Mouse (Mus musculus) lung, postnatal 4 days (tissue): ENCODE data around the gene Polr2h.
"Not testable (repeated sequence)": the region's sequence is repeated elsewhere in the genome, so short reads cannot be mapped to it uniquely, and the experiment has no call there.

Source experiments
- DNase-seq, 2 experiments: peaks; one replicate each; pipeline ENCODE4 v3.0.0; 2021

Gene Polr2h

DNA sequence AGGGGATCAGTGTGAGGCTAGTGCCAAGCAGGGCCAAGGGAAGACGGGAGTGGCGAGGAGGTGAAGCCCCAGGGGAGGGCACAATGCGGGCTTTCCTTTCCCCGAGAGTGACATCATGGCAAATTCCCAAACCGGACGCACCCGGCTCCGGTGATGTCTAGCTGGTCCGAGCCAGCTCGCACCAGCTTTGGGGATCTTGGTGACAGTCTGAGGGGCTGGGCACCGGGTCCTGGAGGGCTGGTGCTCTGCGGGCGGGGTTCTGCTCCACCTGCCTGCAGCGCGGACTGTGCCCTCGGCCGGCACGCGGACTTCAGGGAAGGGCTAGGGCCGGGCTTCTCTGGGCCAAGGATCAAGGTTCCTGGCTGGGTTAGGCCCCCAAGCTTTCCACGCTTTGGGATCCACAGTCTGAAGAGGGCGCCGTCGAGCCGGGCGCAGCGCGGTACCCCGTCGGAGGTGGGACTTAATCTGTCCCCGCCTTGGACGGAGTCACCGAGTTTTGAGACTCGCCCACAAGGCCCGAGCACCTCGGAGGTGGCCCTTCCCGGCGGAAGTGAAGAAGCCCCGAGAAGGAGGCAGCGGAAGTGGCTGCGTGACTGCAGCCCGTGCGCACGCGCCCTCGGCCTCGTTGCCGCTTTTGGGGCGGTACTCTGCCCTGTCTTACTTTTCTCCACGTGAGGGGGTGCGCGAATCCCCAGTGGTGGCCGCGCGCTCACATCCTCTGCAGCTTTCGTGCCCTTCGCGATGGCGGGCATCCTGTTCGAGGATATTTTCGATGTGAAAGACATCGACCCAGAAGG, at the start of gene Polr2h, which contains the start of gene Clcn2:
TSS of gene Polr2h (plus strand) at position 485 of the 797 bp plus-strand sequence.
TSS of gene Clcn2 (minus strand) at position 566 of the 797 bp plus-strand sequence.
- peak; percentile 98 to 99 for DNase-seq

DNA sequence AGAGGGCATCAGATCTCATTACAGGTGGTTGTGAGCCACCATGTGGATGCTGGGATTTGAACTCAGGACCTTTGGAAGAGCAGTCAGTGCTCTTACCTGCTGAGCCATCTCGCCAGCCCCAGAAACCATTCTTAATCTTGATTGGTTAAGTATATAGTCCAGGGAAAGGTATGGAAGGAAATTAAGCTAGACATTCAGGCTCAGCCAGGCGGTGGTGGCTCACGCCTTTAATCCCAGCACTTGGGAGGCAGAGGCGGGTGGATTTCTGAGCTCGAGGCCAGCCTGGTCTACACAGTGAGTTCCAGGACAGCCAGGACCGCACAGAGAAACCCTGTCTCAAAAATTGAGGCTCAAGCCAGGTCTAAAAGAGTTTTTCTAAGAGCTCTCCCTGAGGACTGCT, 49.5 kb upstream of the Polr2h start, which contains the start of gene Eif4g1:
TSS of gene Eif4g1 (plus strand) at position 301 of the 400 bp plus-strand sequence.
- DNase-seq, result not testable (repeated sequence)

DNA sequence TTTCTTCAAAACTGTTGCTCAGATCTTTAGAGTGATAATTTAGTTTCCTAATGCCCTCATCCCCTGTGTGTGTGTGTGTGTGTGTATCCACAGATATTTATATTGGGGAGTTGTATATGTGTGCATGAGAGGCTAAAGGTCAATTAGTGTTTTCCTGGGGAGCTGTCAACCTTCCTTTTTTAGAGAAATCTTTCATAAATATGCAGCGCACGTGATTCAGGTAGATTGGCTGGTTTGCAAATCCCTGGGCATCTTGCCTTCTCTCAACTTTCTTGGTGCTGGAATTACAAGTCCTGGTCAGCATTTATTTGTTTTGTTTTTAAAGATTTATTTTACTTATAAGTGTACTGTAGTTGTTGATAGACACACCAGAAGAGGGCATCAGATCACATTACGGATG, 47.2 kb upstream of the Polr2h start:
- DNase-seq, result no peak

DNA sequence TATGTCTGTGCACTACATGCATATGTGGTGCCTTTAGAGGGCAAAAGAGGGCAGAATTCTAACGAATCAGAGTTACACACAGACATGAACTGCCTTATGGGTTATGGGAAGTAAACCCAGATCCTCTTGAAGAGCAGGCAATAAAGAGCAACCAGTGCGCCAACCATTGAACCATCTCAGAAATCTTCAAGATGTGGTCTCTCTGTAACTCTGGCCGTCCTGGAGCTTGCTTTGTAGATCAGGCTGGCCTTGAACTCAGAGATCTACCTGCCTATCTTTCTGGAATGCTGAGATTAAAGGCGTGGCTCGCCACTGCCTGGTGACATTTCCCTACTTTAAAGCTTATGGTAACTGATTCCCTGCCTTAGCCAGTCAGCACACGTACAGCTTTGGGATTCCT, 45.6 kb upstream of the Polr2h start:
- DNase-seq, result no peak

DNA sequence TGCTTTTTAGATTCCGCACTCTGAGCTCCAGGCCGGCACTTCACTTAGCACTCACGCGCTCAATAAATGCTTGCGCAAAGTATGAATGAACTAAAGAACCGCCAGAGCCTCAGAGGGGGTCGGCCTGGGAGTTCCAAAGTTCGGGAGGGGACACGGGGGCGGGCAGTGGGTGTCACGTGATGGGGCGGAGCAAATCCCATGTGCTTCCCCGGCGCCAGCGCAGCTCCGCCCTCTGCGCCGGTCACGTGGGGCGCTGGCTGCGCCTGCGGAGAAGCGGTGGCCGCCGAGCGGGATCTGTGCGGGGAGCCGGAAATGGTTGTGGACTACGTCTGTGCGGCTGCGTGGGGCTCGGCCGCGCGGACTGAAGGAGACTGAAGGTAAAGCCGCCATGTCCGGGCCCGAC, 45.0 kb upstream of the Polr2h start:
- peak; percentile 97 to 99 for DNase-seq

DNA sequence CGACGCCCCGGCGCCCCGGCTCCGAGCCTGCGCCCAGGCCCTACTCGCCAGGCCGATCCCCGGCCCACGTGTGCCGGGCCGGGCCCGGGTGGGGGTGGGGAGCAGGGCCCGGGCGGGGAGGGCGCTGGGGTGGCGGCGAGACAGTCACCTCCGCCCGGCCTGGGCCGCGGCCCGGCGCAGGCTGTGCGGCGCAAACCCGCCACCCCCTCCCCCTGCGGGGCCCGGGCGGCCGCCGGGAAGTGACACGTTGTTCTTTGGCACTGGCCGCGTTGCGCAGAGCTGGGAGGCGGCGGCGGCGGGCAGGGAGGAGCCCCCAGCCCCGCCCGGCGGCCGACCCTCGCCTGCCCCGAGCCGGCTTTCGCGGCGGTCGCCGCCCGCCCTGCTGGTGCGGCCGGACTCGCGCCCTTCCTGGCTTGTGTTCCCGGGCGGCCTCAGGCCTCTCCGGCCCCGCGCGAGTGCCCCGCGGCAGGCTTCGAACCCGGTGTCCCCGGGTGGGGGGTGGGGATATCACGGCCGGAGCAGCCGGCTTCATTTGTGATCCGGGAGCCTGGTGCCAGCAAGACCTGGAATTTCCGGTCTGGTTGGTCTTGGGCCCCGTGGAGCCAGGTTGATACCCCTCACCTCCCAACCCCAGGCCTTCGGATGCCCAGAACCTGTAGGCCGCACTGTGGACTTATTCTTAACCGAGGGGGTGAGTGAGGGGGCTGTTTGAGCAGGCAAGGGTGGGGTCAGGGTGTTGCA, 44.3 kb upstream of the Polr2h start:
- DNase-seq, result peak; percentile 78 to 87

DNA sequence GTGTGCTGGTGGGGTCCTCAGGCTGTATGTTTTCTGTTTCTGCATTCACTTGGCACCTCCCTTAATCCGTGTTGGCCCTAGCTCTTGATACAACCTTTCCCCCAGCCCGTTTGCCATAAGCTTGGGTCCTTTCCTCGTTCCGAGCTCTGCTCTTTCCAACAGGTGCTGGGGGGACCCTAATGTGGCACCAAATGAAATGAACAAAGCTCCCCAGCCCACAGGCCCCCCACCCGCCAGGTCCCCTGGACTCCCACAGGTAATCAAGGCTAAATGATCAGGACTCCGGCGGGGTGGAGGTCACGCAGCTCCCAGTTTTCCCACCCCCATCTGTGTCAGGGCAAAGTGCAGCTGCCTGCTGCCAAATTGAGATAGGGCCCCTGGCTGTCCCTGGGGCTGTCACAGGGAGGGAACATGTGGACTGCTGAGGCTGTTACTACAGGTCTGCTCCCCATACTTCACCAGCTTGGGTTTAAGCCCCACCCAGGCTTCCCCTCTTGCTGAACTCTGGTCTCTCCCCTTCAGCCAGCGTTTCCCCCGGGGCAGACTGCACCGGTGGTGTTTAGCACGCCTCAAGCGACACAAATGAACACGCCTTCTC, 43.7 kb upstream of the Polr2h start:
- peak; percentile 22 to 32 for DNase-seq

DNA sequence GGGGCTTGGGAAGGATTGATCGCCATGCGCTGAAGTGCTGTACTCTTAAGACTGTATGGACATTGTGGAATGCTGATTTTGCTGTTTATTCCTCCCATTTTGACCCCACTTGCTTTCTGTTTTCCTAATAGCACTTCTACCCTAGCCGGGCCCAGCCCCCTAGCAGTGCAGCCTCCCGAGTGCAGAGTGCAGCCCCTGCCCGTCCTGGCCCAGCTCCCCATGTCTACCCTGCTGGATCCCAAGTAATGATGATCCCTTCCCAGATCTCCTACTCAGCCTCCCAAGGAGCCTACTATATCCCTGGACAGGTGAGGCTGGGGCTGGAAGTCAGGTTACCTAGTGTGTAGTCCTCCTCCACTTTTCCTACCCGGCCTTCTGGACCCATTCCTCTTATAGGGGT, 42.3 kb upstream of the Polr2h start:
- DNase-seq, result no peak

DNA sequence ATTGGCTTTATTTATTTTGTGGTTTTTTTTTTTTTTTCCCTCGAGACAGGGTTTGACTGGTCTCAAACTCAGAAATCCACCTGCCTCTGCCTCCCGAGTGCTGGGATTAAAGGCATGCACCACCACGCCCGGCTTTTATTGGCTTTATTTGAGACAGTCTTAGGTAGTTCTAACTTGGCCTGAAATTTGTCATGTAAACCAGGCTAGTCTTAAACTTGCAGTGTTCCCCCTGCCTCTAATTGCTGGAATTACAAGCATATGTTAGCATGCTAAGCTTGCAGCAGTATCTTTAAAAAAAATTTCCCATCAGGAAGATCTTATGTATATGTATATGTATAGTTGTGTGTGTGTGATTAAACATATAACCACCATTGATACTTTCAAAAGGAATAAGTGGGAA, 40.8 kb upstream of the Polr2h start:
- DNase-seq, result no peak

DNA sequence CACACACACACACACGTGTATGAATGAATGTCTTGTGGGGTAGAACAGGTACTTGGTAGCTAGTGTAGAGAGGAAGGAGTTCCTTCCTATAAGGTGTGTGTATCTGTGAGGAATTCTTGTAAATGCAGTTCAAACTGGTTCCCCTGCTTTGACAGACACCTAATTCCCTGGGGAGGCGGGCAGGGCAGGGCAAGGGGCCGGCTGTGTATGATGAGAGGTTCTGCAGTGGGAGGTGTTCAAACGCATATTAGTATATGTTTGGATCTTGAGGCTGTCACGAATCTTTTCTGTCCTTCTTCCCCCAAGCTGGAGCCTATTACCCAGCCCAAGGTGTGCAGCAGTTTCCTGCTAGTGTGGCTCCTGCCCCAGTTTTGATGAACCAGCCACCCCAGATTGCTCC, 40.1 kb upstream of the Polr2h start:
- DNase-seq, result no peak

DNA sequence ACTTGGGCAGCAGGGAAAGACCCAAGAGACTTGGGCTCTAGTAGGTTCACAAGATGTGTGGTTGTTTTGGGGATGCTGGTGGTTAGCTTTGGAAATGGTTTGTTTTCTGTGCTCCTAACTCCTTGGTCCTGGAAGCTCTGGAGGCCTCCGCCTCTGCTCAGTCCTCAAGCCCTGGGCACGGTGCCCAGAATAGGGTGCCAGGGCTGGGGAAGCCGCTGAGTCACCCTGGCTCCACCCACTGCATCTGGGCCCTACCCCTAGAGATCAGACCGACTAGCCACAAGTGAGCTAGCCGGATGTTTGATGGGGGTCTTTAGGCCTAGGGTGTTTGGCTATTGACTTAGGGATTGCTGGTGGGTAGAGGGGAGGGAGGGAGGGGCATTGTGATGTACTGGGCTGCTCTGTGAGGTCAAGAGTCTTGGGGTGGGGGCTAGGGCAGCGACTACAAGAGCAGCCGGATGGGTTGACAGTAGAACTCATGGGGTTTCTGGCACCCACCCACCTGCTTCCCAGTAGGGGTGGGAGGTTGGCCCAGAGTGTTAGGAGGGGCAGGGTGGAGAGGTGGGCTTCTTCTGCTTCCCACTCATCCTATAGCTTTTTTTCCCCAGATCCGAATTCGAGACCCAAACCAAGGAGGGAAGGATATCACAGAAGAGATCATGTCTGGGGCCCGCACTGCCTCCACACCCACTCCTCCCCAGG, 39.3 kb upstream of the Polr2h start:
- DNase-seq, result peak; percentile 86 to 91

DNA sequence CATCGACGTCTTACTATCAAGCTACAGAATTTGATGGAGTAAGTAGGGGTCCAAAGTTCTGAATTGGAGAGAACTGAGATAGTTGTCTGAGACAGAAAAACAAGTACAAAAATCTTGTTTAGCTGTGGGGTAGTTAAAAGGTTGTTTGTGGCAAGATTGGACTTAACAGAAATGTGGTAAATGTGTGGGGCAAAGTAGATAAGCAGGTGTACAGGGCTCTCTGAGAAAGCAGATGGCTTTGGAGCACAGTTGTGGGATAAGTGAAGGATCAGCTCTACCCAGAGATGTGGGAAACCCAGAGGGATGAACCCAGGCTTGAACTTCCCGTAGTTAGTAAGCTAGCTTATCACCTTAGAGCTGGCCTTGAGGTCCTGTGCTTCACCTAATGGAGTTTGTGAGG, 26.7 kb upstream of the Polr2h start:
- DNase-seq, result no peak

DNA sequence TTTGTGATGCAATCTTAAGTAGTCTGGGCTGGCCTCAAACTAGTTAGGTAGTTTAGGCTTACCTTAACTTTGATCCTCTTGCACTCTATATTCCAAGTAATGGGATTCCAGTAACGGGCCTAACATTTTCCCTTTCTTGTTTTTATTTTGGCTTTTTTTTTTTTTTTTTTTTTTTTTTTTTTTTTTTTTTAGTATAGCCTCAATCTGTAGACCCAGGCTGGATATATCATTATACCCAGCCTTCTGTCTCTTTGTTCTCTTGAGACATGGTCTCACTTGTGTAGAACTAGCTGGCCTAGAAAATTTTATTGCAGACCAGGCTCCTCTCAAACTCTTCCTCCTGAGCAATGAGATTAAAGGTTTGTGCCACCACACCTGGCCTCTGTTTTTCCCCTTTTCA, 25.8 kb upstream of the Polr2h start:
- DNase-seq, result no peak

DNA sequence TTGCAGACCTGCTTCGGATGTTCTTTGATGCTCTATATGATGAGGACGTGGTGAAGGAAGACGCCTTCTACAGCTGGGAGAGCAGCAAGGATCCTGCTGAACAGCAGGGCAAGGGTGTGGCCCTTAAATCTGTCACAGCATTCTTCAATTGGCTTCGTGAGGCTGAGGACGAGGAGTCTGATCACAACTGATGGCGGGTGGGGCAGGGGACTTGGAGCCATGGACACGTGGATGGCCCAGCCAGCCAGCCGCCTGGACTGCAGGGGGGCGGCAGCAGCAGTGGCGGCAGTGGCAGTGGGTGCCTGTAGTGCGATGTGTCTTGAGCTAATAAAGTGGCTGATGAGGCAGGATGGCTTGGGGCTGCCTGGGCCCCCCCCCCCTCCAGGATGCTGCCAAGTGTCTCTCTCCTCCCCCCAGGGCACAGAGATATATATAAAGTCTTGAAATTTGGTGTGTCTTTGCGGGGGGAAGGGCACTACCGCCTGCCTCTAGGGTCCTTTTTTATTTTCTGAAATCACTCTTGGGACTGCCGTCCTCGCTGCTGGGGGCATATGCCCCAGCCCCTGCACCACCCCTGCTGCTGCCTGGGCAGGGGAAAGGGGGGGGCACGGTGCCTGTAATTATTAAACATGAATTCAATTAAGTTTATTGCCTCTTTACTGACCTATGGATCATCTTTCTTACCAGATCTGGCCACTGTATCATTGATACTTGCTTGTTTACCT, 25.1 kb upstream of the Polr2h start:
- DNase-seq, result no peak

DNA sequence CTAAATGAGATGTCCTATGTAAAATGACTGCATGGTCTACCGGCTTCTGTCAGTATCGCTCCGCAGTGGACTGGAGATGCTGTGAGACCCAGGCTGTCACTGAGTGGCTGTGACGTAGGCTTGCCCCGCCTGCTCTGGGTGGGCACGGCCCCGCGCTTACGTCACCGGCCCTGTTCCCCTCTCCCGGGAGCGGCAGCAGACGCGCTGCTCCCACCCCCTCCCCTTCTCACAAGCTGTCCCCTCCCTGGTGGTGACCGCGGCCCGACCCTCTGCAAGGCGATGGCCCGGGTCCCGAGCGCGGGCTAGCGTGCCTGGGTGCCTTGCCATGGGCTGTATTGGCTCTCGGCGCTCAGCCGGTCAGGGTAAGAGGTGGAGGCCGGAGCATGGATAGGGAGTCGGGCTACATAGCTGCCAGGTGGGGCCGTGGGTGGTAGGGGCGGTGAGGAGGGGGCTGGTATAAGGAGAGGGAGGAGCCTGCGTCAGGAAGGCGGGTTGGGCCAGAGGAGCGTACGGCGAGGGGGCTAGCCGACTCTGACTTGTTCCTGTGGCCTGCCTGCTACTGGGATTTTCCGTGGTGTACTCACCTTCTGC, 24.3 kb upstream of the Polr2h start, which contains the start of gene Fam131a:
TSS of gene Fam131a (plus strand) at position 131 of the 591 bp plus-strand sequence.
- DNase-seq, result peak; percentile 93

DNA sequence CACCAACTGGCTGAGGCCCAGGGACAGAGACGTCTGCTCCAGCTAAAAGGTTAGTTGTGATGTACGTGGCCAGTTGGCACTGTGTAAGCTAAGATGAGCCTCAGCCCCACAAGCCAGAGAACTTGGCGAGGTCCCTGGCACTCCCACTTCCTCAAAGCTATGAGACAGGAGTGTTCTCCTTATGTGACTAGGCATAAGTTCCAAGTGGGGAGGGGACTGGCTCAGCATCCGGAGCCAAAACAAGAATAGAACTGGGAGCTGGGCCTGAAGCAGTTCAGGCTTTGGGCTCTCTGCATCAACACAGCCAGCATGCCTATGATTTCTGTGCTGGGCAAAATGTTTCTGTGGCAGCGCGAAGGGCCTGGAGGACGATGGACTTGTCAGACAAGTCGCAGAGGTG, 22.7 kb upstream of the Polr2h start:
- DNase-seq, result peak; percentile 41 to 60

DNA sequence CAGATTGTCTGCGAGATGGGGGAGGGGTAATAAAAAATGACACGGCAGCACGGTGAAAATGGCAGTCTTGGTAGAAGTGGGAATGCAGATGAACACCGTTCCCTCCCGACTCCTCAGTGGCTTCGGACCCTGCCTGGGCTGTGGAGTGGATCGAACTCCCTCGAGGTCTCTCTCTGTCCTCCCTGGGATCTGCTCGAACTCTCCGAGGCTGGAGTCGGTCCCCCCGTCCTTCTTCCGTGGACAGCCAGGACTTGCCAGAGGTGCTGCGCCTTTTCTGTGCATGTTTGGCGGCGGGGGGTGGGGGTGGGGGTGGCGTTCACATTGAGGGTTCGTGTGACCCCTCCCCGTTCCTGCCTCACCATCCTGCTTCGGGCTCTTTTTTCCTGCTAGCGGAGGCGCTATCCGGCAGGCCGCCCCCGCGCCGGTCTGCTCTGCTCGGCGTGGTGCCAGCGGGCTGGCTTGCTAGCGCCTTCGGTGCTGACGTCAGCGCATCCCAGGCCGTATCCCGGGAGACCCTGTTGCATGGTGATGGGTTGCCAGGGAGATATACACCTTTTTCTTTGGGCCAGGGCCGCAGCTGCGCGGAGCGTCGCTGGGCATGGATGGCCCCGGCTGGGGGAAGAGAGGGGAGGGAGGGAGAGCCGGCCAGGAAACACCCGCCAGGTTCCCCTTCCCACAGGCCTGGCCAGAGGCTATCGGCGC, 21.7 kb upstream of the Polr2h start:
- peak; percentile 86 to 89 for DNase-seq

DNA sequence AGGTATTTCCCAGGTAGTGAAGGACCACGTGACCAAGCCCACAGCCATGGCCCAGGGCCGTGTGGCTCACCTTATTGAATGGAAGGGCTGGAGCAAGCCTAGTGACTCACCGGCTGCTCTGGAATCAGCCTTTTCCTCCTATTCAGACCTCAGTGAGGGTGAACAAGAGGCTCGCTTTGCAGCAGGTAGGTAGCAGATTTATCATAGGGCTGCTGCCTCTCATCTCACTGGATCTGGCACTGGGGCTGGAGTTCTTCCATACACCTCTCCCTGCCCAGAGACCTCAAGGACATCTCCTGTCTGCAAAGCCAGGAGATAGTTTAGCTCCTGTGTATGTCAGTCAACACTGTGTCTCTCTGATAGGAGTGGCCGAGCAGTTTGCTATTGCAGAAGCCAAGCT, 18.2 kb upstream of the Polr2h start:
- no peak for DNase-seq

DNA sequence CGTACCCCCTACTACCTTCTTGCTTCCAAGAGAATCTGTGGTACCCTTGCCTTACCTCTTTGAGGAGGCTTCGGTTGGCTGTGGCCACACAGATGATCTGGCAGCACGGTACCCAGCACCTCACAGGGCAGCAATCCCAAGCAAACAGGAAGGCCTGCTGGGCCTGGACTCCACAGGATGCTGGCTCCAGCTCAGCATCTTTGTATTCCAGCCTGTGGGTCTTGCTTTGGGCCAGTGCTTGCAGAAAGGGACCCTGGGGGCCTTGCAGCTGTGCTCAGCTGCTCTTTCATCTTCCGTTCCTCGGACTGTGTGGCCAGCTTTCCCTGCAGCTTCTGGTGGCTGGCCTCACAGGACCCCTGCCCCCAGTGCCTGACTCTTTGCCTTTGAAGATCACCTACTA, 17.4 kb upstream of the Polr2h start:
- no peak for DNase-seq

DNA sequence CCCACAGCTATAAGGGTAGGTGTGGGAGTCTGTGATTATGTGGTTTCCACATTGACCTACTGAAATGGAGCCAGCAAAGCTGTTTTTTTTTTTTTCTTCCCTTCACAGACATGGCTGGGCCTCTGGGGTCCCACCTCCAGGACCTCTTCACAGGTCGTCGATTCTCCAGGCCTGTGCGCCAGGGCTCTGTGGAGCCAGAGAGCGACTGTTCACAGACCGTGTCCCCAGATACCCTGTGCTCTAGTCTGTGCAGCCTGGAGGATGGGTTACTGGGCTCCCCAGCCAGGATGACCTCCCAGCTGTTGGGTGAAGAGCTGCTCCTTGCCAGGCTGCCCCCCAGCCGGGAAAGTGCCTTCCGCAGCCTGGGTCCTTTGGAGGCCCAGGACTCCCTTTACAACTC, 16.1 kb upstream of the Polr2h start:
- no peak for DNase-seq
